Mouse (Mus musculus) intestine, embryonic 16.5 days (tissue): ENCODE data around the gene Itpka. TPM values are rescaled to one million over a fixed set of nuclear protein-coding genes. Genes with fewer than 3 reads are reported as not detected.
"Not testable (repeated sequence)": the region's sequence is repeated elsewhere in the genome, so short reads cannot be mapped to it uniquely, and the experiment has no call there.

Experiments
- ATAC-seq: fragments of 200-750 bp; cut with Nextera tagmentation; 2 replicates; pipeline ENCODE4 v1.8.0; 2017; ENCODE audit warnings: moderate TSS enrichment, moderate library complexity
- H3K27ac ChIP-seq: fragments of 300-500 bp; sonication (generic); 2 replicates; pipeline ENCODE4 v1.5.1; 2014; ENCODE audit warnings: mild to moderate bottlenecking, low read length
- H3K27me3 ChIP-seq: fragments of 300-500 bp; sonication (generic); replicated peaks from 2 replicates; pipeline ENCODE4 v1.6.1; 2014; ENCODE audit warnings: low read length, control low read depth, mixed read lengths; ENCODE audit not compliant: control insufficient read depth, insufficient read depth
- H3K36me3 ChIP-seq: fragments of 300-500 bp; sonication (generic); 2 replicates; pipeline ENCODE4 v1.6.1; 2014; ENCODE audit warnings: low read length, control low read depth; ENCODE audit not compliant: control insufficient read depth, insufficient read depth
- H3K4me1 ChIP-seq: fragments of 300-500 bp; sonication (generic); 2 replicates; pipeline ENCODE4 v1.6.1; 2014; ENCODE audit warnings: low read length, control low read depth, mixed read lengths; ENCODE audit not compliant: control insufficient read depth, insufficient read depth
- H3K4me2 ChIP-seq: fragments of 300-500 bp; sonication (generic); 2 replicates; pipeline ENCODE4 v1.6.1; 2014; ENCODE audit warnings: low read depth, low read length, control low read depth
- H3K4me3 ChIP-seq: fragments of 300-500 bp; sonication (generic); 2 replicates; pipeline ENCODE4 v1.5.1; 2014; ENCODE audit warnings: mild to moderate bottlenecking, low read length
- H3K9ac ChIP-seq: fragments of 300-500 bp; sonication (generic); 2 replicates; pipeline ENCODE4 v1.6.1; 2014; ENCODE audit warnings: low read depth, low read length
- H3K9me3 ChIP-seq: fragments of 300-500 bp; sonication (generic); 2 replicates; pipeline ENCODE4 v1.6.1; 2016; ENCODE audit warnings: low read length, control low read depth; ENCODE audit not compliant: control insufficient read depth
- WGBS: fragments of 180-500 bp; shearing (Covaris S2); extraction: QIAGEN DNeasy Blood & Tissue Kit; methylation state at CpG from one replicate; pipeline ENCODE4 v1.1.7; 2014; 5-methylcytosine and 5-hydroxymethylcytosine counted together
- polyA plus RNA-seq: library from polyadenylated mRNA; unstranded; fragments of >200 nt; fragmentation: Nextera tagmentation; extraction: Ambion mirVana; gene quantifications from 2 replicates; pipeline ENCODE4 v1.2.1, GENCODE M21; 2015

Itpka gene
- polyA plus RNA-seq = 7.5 and 7.9 TPM in 2 replicates

DNA sequence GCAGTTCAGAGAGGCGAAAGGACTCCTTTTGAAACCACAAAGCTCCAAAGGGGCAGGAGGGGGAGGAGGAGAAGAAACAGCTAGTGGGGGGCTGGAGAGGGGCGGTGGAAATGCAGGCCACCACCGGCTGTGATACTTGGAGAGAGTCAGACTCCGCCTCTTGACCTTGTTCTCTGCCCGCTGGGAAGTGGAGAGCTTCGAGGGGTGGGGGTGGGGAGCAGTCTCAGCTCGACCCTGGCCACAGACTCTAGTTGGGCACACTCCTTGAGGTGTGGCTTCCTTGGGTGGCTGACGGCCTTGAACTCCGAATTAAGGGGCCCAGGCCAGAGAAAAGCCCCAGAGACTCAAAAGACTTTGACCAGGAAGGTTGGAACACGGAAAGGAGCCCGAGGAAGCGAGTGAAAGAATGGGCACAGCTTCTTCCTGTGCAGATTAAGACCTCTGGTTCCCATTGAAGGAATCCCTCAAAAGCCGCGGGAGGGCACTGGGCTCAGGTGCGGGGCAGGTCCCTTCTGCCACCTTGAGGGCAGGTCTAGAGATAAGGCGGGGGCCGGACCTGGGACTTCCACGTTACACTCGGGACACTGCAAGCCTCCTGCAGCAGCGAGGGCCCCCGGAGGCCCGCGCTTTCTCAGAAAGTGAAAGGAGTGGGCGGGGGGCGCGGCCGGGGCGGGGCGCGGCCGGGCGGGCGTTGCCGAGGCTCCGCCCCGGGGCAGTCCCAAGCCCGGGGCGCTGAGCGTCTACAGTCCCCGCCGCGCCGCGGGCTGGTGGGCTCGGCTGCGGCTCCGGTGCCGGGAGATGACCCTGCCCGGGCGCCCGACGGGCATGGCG, at the start of gene Itpka:
Gene Itpka, plus strand, starts transcription at position 757 of the 831 bp plus-strand sequence.
- ATAC-seq = peak; percentile 70
- under 1% methylated on average over 47 of the region's 53 CpGs for WGBS

DNA sequence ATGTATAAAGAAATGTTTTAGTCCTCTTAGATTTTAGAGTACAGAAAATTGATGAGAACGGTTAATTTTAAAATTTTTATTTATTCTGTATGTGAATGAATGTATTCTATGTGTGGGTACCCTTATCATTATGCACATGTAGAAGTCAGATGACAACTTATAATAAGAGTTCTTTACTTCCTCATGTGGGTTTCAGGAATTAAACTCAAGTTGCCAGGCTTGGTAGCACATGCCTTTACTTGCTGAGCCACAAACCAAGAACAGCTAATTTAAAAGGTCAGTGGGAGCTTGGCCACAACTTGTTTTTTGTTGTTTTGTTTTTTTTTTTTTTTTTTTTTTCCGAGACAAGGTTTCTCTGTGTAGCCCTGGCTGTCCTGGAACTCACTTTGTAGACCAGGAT, 47.3 kb upstream of the Itpka start:
- ATAC-seq = no peak
- Histone ChIP-seq H3K27me3 (no peaks in the 10 kb centered on the region), H3K4me3 (no peak overlapping the region), H3K36me3 (no peaks in the 10 kb centered on the region), H3K9me3 (no peaks in the 10 kb centered on the region), H3K4me2 (no peak overlapping the region), H3K4me1 (no peaks in the 10 kb centered on the region), H3K27ac (no peak overlapping the region), H3K9ac (no peak overlapping the region)
- 94% methylated on average over 2 of the region's 2 CpGs for WGBS

More for the DNA sequence above, at the start of gene Itpka:
- peaks cover 4% of the 10 kb centered on the region; the same call in 1 of the 2 replicates for H3K27me3 ChIP-seq
- H3K4me3 ChIP-seq = peak within 1 kb of the TSS; percentile 60
- peak within 1 kb of the TSS; percentile 95 for H3K27ac ChIP-seq
- H3K9me3 ChIP-seq = no peaks in the 10 kb centered on the region
- peaks cover 32% of the 10 kb centered on the region for H3K4me1 ChIP-seq
- peak within 1 kb of the TSS; percentile 74 for H3K9ac ChIP-seq
- peak within 1 kb of the TSS; percentile 100 for H3K4me2 ChIP-seq
- no peaks in the 10 kb centered on the region for H3K36me3 ChIP-seq

DNA sequence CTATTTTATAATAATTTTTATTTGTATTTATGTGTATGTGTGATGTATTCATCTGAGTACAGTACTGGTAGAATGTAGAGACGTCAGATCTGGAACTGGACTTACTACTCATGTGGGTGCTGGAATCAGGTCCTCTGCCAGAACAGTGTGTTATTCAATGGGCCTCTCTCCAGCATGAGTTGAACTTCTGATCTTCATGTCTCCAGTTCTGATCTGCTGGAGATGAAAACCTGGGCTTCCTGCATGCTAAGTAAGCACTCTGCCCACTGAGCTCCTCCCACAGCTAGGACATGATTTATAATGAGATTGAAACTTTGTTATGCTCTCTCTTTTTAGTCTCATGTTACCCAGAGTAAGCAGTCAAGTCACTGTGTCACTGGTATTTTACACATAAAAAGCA, 46.0 kb upstream of the Itpka start:
- no peak for ATAC-seq
- H3K9ac ChIP-seq = no peak overlapping the region
- H3K4me1 ChIP-seq = no peaks in the 10 kb centered on the region
- H3K9me3 ChIP-seq = no peaks in the 10 kb centered on the region
- H3K4me2 ChIP-seq = no peak overlapping the region
- H3K36me3 ChIP-seq = no peaks in the 10 kb centered on the region
- H3K4me3 ChIP-seq = no peak overlapping the region
- no peaks in the 10 kb centered on the region for H3K27me3 ChIP-seq
- no peak overlapping the region for H3K27ac ChIP-seq
- 77% methylated on average over 1 of the region's 1 CpGs for WGBS

DNA sequence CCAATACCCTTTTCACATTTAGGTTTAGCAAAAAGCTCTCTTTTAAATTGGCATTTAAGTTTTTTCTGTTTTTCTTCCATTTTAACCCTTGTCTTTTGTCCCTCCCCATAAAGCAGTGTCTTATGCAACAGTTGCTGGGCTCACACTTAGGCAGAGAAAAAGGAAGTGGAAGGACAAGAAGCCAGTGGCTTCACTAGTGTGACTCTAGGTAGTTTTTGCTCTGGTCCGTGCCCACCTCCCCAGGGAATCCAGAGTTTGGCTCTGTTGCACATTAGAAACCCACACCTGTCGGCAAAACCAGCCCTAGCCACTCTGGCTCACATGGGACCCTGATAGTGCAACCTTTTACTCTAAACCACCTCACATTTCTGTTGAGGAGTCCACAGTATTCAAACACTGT, 43.7 kb upstream of the Itpka start:
- H3K4me3 ChIP-seq = no peak overlapping the region
- H3K36me3 ChIP-seq = no peaks in the 10 kb centered on the region
- no peaks in the 10 kb centered on the region for H3K27me3 ChIP-seq
- no peak overlapping the region for H3K27ac ChIP-seq
- 87% methylated on average over 2 of the region's 2 CpGs for WGBS
- no peaks in the 10 kb centered on the region for H3K9me3 ChIP-seq
- no peak for ATAC-seq
- no peaks in the 10 kb centered on the region for H3K4me1 ChIP-seq
- no peak overlapping the region for H3K4me2 ChIP-seq
- no peak overlapping the region for H3K9ac ChIP-seq

DNA sequence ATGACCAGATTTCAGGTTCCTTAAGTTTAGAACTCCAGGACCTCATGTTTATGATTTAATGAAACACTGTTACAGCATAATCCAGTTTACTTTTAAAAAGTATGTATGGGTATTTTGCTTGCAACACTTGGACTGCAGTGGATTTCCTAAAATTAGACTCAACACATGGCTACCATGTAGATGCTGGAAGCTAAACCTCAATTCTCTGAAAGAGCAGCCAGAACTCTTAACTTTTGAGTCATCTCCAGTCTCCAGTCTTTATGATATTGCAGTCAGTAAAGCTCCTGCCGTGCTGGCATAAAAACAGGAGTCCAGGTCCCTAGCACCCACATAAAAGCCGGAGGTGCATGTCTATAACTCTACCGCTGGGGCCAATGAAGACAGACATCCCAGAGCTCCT, 42.2 kb upstream of the Itpka start:
- Histone ChIP-seq H3K27ac (no peak overlapping the region), H3K36me3 (no peaks in the 10 kb centered on the region), H3K4me1 (no peaks in the 10 kb centered on the region), H3K4me3 (no peak overlapping the region), H3K9ac (no peak overlapping the region), H3K27me3 (no peaks in the 10 kb centered on the region), H3K4me2 (no peak overlapping the region), H3K9me3 (no peaks in the 10 kb centered on the region)
- no peak for ATAC-seq
- 94% methylated on average over 3 of the region's 3 CpGs for WGBS

DNA sequence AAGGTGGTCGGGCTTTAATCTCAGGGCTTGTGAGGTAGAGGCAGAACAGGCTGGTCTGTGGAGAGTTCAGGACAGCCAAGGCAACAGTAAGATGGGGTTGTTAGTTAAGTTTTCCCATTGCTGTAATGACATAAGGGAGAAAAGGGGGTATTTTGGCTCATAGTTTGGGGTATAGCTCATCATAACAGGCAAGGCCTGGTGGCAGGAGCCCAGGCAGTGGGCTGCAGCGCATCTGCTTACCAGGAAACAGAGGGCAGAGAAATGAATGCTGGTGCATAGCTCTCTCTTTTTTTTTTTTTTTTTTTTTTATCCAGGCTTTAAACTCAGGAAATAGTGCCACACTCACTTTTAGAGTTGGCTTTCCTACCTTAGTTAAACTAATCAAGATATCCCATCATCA, 39.0 kb upstream of the Itpka start:
- 93% methylated on average over 2 of the region's 2 CpGs for WGBS
- Histone ChIP-seq H3K27ac (no peak overlapping the region), H3K9ac (no peak overlapping the region), H3K9me3 (no peaks in the 10 kb centered on the region), H3K4me3 (no peak overlapping the region), H3K36me3 (no peaks in the 10 kb centered on the region), H3K27me3 (no peaks in the 10 kb centered on the region), H3K4me1 (no peaks in the 10 kb centered on the region), H3K4me2 (no peak overlapping the region)
- no peak for ATAC-seq

DNA sequence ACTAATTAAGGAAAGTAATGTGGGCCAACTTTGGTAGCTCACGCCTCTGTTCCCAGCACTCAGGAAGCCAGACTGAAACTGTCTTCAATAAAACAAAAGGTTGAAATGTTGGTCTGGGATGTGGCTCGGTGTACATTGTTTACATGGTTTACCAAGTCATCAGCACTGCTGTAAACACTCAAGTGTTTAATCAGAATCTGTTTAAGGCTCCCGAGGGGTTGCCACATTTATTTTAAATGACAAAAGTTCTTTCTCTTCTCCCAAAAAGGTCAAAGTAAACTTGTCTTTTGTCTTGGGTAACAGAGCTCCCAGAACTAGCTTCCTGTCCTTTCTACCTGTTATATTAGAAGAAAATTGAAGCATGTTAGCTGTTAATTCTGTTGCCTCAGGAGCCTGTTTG, 34.5 kb upstream of the Itpka start:
- Histone ChIP-seq H3K4me1 (no peaks in the 10 kb centered on the region), H3K4me3 (no peak overlapping the region), H3K9me3 (no peaks in the 10 kb centered on the region), H3K27ac (no peak overlapping the region), H3K4me2 (no peak overlapping the region), H3K9ac (no peak overlapping the region), H3K36me3 (no peaks in the 10 kb centered on the region; the same call in 1 of the 2 replicates), H3K27me3 (no peaks in the 10 kb centered on the region)
- 83% methylated on average over 3 of the region's 3 CpGs for WGBS
- ATAC-seq = no peak

DNA sequence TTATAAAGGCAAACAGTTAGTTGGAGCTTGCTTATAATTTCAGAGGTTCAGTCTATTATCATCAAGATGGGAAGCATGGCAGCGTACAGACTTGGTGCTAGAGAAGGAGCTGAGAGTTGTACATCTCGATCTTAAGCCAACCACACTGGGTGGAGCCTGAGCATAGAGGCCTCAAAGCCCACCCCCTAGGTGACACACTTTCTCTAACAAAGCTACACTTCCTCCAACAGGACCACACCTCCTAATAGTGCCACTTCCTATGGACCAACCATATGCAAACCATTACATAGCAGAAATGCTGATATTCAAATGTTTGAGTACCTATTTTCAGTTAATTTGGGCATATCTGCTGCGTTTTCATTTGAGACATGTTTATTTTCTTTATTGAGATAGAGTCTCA, 32.1 kb upstream of the Itpka start:
- H3K27me3 ChIP-seq = no peaks in the 10 kb centered on the region
- no peak overlapping the region for H3K27ac ChIP-seq
- 93% methylated on average over 3 of the region's 3 CpGs for WGBS
- no peak overlapping the region for H3K4me2 ChIP-seq
- H3K9me3 ChIP-seq = no peaks in the 10 kb centered on the region
- no peak overlapping the region for H3K9ac ChIP-seq
- H3K4me1 ChIP-seq = no peaks in the 10 kb centered on the region
- H3K4me3 ChIP-seq = no peak overlapping the region
- no peaks in the 10 kb centered on the region; the same call in 1 of the 2 replicates for H3K36me3 ChIP-seq
- no peak for ATAC-seq

DNA sequence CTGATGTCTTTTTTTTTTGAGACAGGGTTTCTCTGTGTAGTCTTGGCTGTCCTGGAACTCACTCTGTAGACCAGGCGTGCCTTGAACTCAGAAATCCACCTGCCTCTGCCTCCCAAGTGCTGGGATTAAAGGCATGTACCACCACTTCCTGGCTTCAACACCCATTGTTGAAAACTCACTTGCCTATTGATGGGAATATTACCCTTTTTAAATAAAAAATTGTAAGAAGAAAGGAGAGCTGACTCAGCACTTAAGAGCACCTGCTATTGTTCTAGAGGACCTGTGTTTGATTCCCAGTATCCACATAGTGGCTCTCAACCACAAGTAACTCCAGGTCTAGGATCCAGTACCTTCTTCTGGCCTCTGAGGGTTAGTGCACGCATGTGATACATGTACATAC, 26.3 kb upstream of the Itpka start:
- H3K4me1 ChIP-seq, H3K27ac ChIP-seq, H3K4me2 ChIP-seq, H3K36me3 ChIP-seq, H3K27me3 ChIP-seq, H3K9me3 ChIP-seq, H3K4me3 ChIP-seq, H3K9ac ChIP-seq, ATAC-seq: not testable (repeated sequence)
- WGBS = 93% methylated on average over 2 of the region's 2 CpGs
